Mouse (Mus musculus) thymus, adult 2 months (tissue): ENCODE measurements around the gene Sorbs1.

Experiments used
- CTCF ChIP-seq: fragments of 200-500 bp; IDR thresholded peaks from 2 replicates; pipeline ENCODE4 v1.5.1; 2012; ENCODE audit warnings: mild to moderate bottlenecking, control low read depth, low read length, moderate library complexity, borderline replicate concordance; ENCODE audit not compliant: control insufficient read depth, poor library complexity, insufficient read depth; ENCODE audit errors: extremely low read depth
- POLR2A ChIP-seq: fragments of 200-500 bp; IDR thresholded peaks from 2 replicates; pipeline ENCODE4 v1.6.1; 2012; ENCODE audit warnings: mild to moderate bottlenecking, low read length, control low read depth, moderate library complexity; ENCODE audit not compliant: control insufficient read depth, poor library complexity, insufficient read depth; ENCODE audit errors: extremely low read depth

DNA sequence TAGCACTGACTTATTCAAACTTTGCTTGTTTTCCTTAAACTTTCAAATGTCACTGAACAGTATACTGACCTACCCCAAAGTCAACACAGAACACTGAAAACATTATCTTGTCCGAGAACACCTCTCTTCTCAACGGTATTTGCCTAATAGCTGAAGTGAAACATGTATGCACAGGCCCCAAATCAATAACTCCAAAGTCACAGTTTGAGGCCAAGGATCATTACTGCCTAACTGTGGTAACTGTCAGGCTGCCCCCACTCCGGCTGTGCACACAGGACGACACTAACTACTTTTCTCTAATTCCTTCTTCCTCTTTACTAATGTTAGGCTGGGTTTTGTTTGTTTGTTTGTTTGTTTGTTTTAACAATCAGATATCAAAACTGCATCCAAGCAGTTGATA is 103.1 kb downstream of the Sorbs1 start:
- no peak for TF ChIP-seq CTCF
- no peak for TF ChIP-seq POLR2A
